Mouse (Mus musculus) spleen, adult 2 months (tissue): ENCODE results near the gene Lmf2. TPM values are rescaled to one million over a fixed set of nuclear protein-coding genes. Genes with fewer than 3 reads are reported as not detected.

Experiments
- DNase-seq, 2 experiments: peaks; one replicate each; pipeline versions ENCODE4 v3.0.0 to v3.0.0-alpha.2; 2012 to 2021; ENCODE audit warnings: low spot score in 2 of 2, low read depth in 1 of 2
- H3K27ac ChIP-seq: fragments of 200-500 bp; 2 replicates; pipeline ENCODE4 v1.5.1; 2012; ENCODE audit warnings: low read length, inconsistent platforms; ENCODE audit not compliant: insufficient read depth
- H3K27me3 ChIP-seq: fragments of 200-500 bp; 2 replicates; pipeline ENCODE4 v1.6.1; 2012; ENCODE audit warnings: mild to moderate bottlenecking, moderate library complexity, low read length, inconsistent platforms; ENCODE audit not compliant: control insufficient read depth, insufficient read depth
- H3K36me3 ChIP-seq: fragments of 200-500 bp; 2 replicates; pipeline ENCODE4 v1.6.1; 2012; ENCODE audit warnings: mild to moderate bottlenecking, low read length, inconsistent platforms; ENCODE audit not compliant: control insufficient read depth, insufficient read depth
- H3K4me1 ChIP-seq: fragments of 200-500 bp; 2 replicates; pipeline ENCODE4 v1.6.1; 2011; ENCODE audit warnings: inconsistent platforms; ENCODE audit not compliant: control insufficient read depth, insufficient read depth, insufficient read length
- H3K4me3 ChIP-seq: fragments of 200-500 bp; 2 replicates; pipeline ENCODE4 v1.5.1; 2011; ENCODE audit warnings: mild to moderate bottlenecking, inconsistent platforms; ENCODE audit not compliant: insufficient read depth, insufficient read length; ENCODE audit errors: extremely low read depth
- CTCF ChIP-seq: fragments of 200-500 bp; IDR thresholded peaks from 2 replicates; pipeline ENCODE4 v1.5.1; 2011; ENCODE audit warnings: mild to moderate bottlenecking, inconsistent platforms; ENCODE audit not compliant: insufficient read depth, insufficient read length, insufficient replicate concordance; ENCODE audit errors: extremely low read depth
- POLR2A ChIP-seq: fragments of 200-500 bp; IDR thresholded peaks from 2 replicates; pipeline ENCODE4 v1.6.1; 2011; ENCODE audit warnings: low read depth, low read length, inconsistent platforms
- WGBS: fragments of 180-500 bp; shearing (Covaris S2); methylation state at CpG from one replicate; pipeline ENCODE4 v1.1.7; 2018; 5-methylcytosine and 5-hydroxymethylcytosine counted together
- polyA plus RNA-seq: library from polyadenylated mRNA; depleted of rRNA; stranded (reverse); fragments of >200 nt; gene quantifications from 2 replicates; pipeline ENCODE4 v1.2.3, GENCODE M21; 2012

Gene Lmf2
- polyA plus RNA-seq, 1 experiment = 51.5 TPM

GRCm38 (mm10) chr15:89340136-89340535 is 15.3 kb downstream of the Lmf2 start:
- Histone ChIP-seq H3K27me3 (no peaks in the 10 kb centered on the region), H3K36me3 (no peaks in the 10 kb centered on the region), H3K27ac (peak overlapping the region; percentile 56), H3K4me1 (peaks cover 6% of the 10 kb centered on the region), H3K4me3 (no peak overlapping the region)
- 20% methylated on average over 3 of the region's 3 CpGs for WGBS
- TF ChIP-seq CTCF = no peak
- TF ChIP-seq POLR2A = no peak
- DNase-seq = no peak

GRCm38 (mm10) chr15:89339696-89340095 is 15.8 kb downstream of the Lmf2 start:
- DNase-seq = peak in 1 of 2 experiments; percentile 52
- peaks cover 6% of the 10 kb centered on the region for H3K4me1 ChIP-seq
- no peaks in the 10 kb centered on the region for H3K27me3 ChIP-seq
- H3K4me3 ChIP-seq = no peak overlapping the region
- H3K27ac ChIP-seq = peak overlapping the region; percentile 56
- H3K36me3 ChIP-seq = no peaks in the 10 kb centered on the region
- TF ChIP-seq CTCF = no peak
- TF ChIP-seq POLR2A = no peak
- WGBS = 26% methylated on average over 2 of the region's 2 CpGs

GRCm38 (mm10) chr15:89336422-89336821 is 19.0 kb downstream of the Lmf2 start:
- DNase-seq = no peak
- no peak for TF ChIP-seq CTCF
- TF ChIP-seq POLR2A = no peak
- peaks cover 6% of the 10 kb centered on the region for H3K4me1 ChIP-seq
- WGBS = 88% methylated on average over 14 of the region's 14 CpGs
- H3K27me3 ChIP-seq = no peaks in the 10 kb centered on the region
- no peak overlapping the region for H3K4me3 ChIP-seq
- H3K27ac ChIP-seq = no peak overlapping the region
- H3K36me3 ChIP-seq = no peaks in the 10 kb centered on the region

- DNase-seq = no peak
- H3K36me3 ChIP-seq = no peaks in the 10 kb centered on the region
- H3K27me3 ChIP-seq = no peaks in the 10 kb centered on the region
- WGBS = 88% methylated on average over 17 of the region's 17 CpGs
- TF ChIP-seq POLR2A (no peak), CTCF (no peak)
- H3K4me3 ChIP-seq = no peak overlapping the region
- peaks cover 2% of the 10 kb centered on the region; the same call in 1 of the 2 replicates for H3K4me1 ChIP-seq
- H3K27ac ChIP-seq = no peak overlapping the region
Measured at GRCm38 (mm10) chr15:89334774-89335537, 20.5 kb downstream of the Lmf2 start.

- TF ChIP-seq POLR2A = no peak
- TF ChIP-seq CTCF = no peak
- 84% methylated on average over 7 of the region's 7 CpGs for WGBS
- Histone ChIP-seq H3K4me1 (no peaks in the 10 kb centered on the region), H3K27ac (no peak within 1 kb of the TSS), H3K27me3 (no peaks in the 10 kb centered on the region), H3K36me3 (no peaks in the 10 kb centered on the region), H3K4me3 (no peak within 1 kb of the TSS)
- DNase-seq = no peak
Measured at GRCm38 (mm10) chr15:89334271-89334670, 21.2 kb downstream of the Lmf2 start, which contains the start of gene Miox. Miox (plus strand) TSS chr15:89334398.

- Histone ChIP-seq H3K4me1 (no peaks in the 10 kb centered on the region), H3K36me3 (no peaks in the 10 kb centered on the region), H3K27ac (no peak overlapping the region), H3K4me3 (no peak overlapping the region), H3K27me3 (peaks cover 1% of the 10 kb centered on the region; the same call in 1 of the 2 replicates)
- TF ChIP-seq POLR2A (no peak), CTCF (no peak)
- 88% methylated on average over 5 of the region's 5 CpGs for WGBS
- no peak for DNase-seq
Measured at GRCm38 (mm10) chr15:89326441-89326840, 29.0 kb downstream of the Lmf2 start.

- whole genome bisulfite sequencing = 47% methylated on average over 4 of the region's 4 CpGs
- H3K27me3 ChIP-seq = peaks cover 1% of the 10 kb centered on the region; the same call in 1 of the 2 replicates
- no peak for TF ChIP-seq POLR2A
- TF ChIP-seq CTCF = no peak
- no peak overlapping the region for H3K4me3 ChIP-seq
- no peaks in the 10 kb centered on the region for H3K36me3 ChIP-seq
- no peak for DNase-seq
- H3K27ac ChIP-seq = no peak overlapping the region
- no peaks in the 10 kb centered on the region for H3K4me1 ChIP-seq
Measured at GRCm38 (mm10) chr15:89323656-89324055, 31.8 kb downstream of the Lmf2 start.
